Mouse (Mus musculus) left cerebral cortex, postnatal 36 days (tissue): ENCODE measurements at regions not wholly inside any gene's neighbourhood (a gene's known extent, or its start where the extent isn't known, plus 50 kb on each side); places are given as distances from the start of the nearest gene placed in this dataset.

Experiments used
- DNase-seq, 2 experiments: peaks; one replicate each; pipeline ENCODE4 v3.0.0; 2021 to 2022; ENCODE audit warnings: low spot score in 2 of 2, mixed read lengths in 1 of 2
- intact Hi-C: fragments of 180-260 bp; cut with DNase I; formaldehyde crosslinking; loops from one replicate; pipeline ENCODE4 v1.15.1; 2025

- intact Hi-C loops, result loop anchor here (5.0 kb wide), 1 partner anchor 72 kb away; no protein-coding TSS in a partner anchor
- DNase-seq, result peak; percentile 47 to 63
Measured at GRCm38 (mm10) chr15:19094061-19094810, 275.5 kb downstream of the Cdh10 start.

- intact Hi-C loops, result no loop called here
- no peak for DNase-seq
Measured at GRCm38 (mm10) chr15:19114951-19115350, 296.2 kb downstream of the Cdh10 start.

GRCm38 (mm10) chr15:19118995-19119394, 300.2 kb downstream of the Cdh10 start:
- no peak for DNase-seq

GRCm38 (mm10) chr15:19127454-19127853, 308.7 kb downstream of the Cdh10 start:
- intact Hi-C loops, result no loop called here
- DNase-seq, result no peak

More at GRCm38 (mm10) chr15:19118995-19119394, 300.2 kb downstream of the Cdh10 start:
- intact Hi-C loops, result no loop called here

GRCm38 (mm10) chr15:19129316-19129715, 310.6 kb downstream of the Cdh10 start:
- intact Hi-C loops, result no loop called here
- no peak for DNase-seq

- no peak for DNase-seq
- intact Hi-C loops, result no loop called here
Measured at GRCm38 (mm10) chr15:19153682-19154081, 334.9 kb downstream of the Cdh10 start.

- DNase-seq, result peak in 1 of 2 experiments; percentile 10
- intact Hi-C loops, result no loop called here
Measured at GRCm38 (mm10) chr15:19162119-19162888, 343.6 kb downstream of the Cdh10 start.

- intact Hi-C loops, result no loop called here
- no peak for DNase-seq
Measured at GRCm38 (mm10) chr15:19175470-19175869, 356.7 kb downstream of the Cdh10 start.
